Mouse (Mus musculus): ENCODE measurements around the gene Alkbh1.
A peak's percentile ranks its signal among the peaks of the same experiment; 100 is the strongest.

Gene Alkbh1

DNA sequence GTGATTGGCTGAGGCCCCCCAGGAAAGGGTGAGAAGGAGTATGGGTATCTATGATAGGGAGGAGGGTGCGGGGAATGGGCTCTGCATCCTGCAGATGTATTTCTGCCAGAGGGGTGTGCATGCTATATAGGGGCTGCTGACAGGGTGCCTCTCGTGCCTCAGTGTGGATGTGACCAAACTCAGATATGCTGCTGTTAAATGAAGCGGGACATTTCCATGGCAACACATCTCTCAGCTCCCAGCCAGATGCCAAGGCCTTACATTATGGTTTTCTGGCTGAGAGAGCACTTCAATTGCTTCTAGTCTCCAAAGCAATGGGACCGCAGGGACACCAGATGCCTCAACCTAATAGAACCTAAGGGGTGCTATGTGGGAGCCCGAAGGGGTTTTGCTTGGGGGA lies 24.9 kb downstream of the Alkbh1 start:
- peak in 1 of 2 experiments; percentile 29 for DNase-seq (ENCODE audit: low spot score in 2 of 2)

GRCm38 (mm10) chr12:87416690-87417089 lies 27.1 kb downstream of the Alkbh1 start:
- DNase-seq (ENCODE audit: low spot score in 2 of 2): no peak

- DNase-seq (ENCODE audit: low spot score in 2 of 2): no peak
Measured at GRCm38 (mm10) chr12:87415358-87415757, 28.5 kb downstream of the Alkbh1 start.

GRCm38 (mm10) chr12:87413179-87413790 lies 30.5 kb downstream of the Alkbh1 start:
- peak in 1 of 2 experiments; percentile 59 for DNase-seq (ENCODE audit: low spot score in 2 of 2)

DNA sequence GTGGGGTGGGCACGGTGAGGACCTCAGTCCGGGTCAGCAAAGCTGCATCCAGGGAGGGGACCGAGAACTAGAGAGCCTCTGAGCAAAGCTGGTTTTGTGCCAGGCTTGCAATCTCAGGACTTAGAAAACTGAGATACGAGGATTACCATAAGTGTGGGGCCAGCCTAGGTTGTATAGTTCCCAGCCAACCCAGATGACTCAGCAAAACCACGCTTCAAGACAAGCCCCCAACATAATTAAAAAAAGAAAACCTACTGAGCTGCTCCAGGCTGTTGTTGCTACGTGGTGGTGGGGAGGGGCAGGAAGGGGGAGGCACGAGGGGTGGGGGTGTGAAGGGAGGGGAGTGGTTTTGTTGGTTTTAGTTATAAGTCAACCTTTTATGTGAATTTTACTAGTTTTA lies 32.8 kb downstream of the Alkbh1 start:
- DNase-seq (ENCODE audit: low spot score in 2 of 2): no peak

DNA sequence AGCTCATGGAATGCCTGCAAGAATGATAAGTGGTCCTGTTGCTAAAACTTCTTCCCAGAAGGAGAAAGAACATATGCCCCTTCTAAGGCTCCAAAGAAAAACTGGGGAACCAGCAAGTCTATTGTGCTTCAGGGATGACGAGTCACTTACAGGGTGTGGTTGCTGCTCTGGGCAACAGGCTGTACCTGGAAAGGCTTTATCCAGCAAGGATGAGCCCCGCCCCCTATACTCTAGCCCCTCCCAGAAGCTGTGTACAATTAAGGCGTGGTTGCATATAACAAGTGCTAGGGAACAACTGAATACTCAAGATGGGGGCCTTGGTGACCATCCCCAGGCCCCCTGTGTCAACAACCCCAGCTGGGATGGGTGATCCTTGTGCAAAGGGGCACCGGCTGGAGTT lies 34.7 kb downstream of the Alkbh1 start:
- no peak for DNase-seq (ENCODE audit: low spot score in 2 of 2)

- no peak for DNase-seq (ENCODE audit: low spot score in 2 of 2)
Measured at GRCm38 (mm10) chr12:87407869-87408605, 35.8 kb downstream of the Alkbh1 start.

DNA sequence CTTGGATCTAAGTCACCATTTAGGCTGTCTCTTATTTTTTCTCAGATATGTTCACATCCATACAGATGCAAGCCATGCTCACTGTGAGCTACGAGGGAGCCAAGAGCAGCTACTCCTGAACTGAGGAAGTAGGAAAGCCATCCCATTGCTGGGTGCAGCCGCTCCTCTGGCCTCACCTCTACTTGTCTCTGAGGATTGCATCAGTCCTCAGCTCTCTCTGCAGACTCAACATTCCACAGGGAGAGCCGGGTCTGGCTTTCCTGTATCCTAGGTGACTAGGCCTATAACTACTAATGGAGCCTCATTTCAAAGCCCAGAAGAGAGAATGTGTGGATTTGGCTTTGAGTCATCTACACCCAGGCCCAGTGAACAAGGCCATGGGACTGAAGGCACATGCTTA lies 38.1 kb downstream of the Alkbh1 start:
- DNase-seq (ENCODE audit: low spot score in 2 of 2): no peak

DNA sequence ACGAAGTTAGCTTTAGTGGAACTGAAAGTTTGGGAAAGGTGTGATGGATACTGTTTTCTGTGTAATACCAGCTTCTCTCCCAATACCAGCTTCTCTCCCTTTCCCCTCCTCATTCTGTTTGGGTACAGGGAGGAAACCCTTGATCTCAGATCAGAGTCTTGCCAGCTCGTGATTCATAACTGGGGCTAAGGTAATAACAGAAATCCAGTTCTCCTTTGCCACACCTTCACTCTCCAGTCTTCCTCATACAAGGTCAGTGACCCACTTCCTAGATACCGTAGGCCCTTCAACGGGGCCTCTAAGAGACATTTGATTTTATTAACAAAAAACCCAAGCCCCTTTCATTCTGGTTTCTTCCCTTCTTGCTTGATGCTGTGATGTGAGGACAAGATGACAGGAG lies 38.7 kb downstream of the Alkbh1 start:
- DNase-seq (ENCODE audit: low spot score in 2 of 2): no peak

- no peak for DNase-seq (ENCODE audit: low spot score in 2 of 2)
Measured at GRCm38 (mm10) chr12:87401883-87402282, 41.9 kb downstream of the Alkbh1 start.

- no peak for DNase-seq (ENCODE audit: low spot score in 2 of 2)
Measured at GRCm38 (mm10) chr12:87399119-87399819, 44.5 kb downstream of the Alkbh1 start.

DNA sequence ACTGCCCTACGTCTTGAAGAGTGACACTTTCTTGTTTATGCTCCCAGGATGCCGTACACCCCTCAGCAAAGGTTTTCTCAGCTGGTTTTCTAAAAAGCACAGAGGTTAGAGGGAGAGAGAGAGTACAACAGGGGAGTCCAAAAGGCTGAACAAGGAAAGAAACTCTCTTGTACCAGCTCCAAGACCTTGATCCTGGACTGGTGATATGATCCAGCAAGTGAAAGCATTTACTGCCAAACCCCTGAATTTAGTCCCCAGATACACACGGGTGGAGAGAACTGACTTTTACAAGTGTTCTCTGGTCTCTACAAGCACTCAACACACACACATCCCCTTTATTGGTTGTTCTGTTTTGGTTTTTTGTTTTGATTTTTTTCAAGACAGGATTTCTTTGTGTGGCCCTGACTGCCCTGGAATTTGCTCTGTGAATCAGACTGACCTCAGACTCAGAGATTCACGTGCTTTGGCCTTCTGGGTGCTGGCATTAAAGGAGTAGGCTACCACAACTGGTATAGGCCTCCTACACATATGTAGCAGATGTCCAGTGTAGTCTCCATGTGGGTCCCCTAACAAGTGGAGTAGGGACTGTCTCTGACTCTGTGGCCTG lies 45.9 kb downstream of the Alkbh1 start:
- no peak for DNase-seq (ENCODE audit: low spot score in 2 of 2)

- DNase-seq (ENCODE audit: low spot score in 2 of 2): no peak
Measured at GRCm38 (mm10) chr12:87397126-87397525, 46.7 kb downstream of the Alkbh1 start.

- no peak for DNase-seq (ENCODE audit: low spot score in 2 of 2)
Measured at GRCm38 (mm10) chr12:87394316-87394715, 49.5 kb downstream of the Alkbh1 start.

GRCm38 (mm10) chr12:87393447-87394145 lies 50.2 kb downstream of the Alkbh1 start:
- no peak for DNase-seq (ENCODE audit: low spot score in 2 of 2)

GRCm38 (mm10) chr12:87391355-87391754 lies 52.5 kb downstream of the Alkbh1 start:
- DNase-seq (ENCODE audit: low spot score in 2 of 2): no peak

GRCm38 (mm10) chr12:87389231-87389630 lies 54.6 kb downstream of the Alkbh1 start:
- no peak for DNase-seq (ENCODE audit: low spot score in 2 of 2)

GRCm38 (mm10) chr12:87388122-87388774 lies 55.6 kb downstream of the Alkbh1 start, which contains the start of gene Sptlc2:
Gene Sptlc2, minus strand, starts transcription at chr12:87388355.
- DNase-seq (ENCODE audit: low spot score in 2 of 2): peak; percentile 99

GRCm38 (mm10) chr12:87387171-87388121 lies 56.4 kb downstream of the Alkbh1 start:
- DNase-seq (ENCODE audit: low spot score in 2 of 2): peak; percentile 31 to 41

- no peak for DNase-seq (ENCODE audit: low spot score in 2 of 2)
Measured at GRCm38 (mm10) chr12:87385051-87385450, 58.8 kb downstream of the Alkbh1 start.
